Mouse (Mus musculus): ENCODE results near the gene Msh3.

- TF ChIP-seq CTCF (IDR thresholded peaks at IDR 0.05; ENCODE audit: low read depth) (no peak), EP300 (IDR thresholded peaks at IDR 0.05; ENCODE audit: low read depth) (no peak)
These were observed 58.3 kb downstream of the Msh3 start for GRCm38 (mm10) chr13:92296490-92296889.

All from liver, embryonic 14.5 days (tissue).